Mouse (Mus musculus): Measurements from ENCODE around the gene Snrnp200.
"Not testable (repeated sequence)": the region's sequence is repeated elsewhere in the genome, so short reads cannot be mapped to it uniquely, and the experiment has no call there.

The Snrnp200 gene

GRCm38 (mm10) chr2:127252787-127253186 is 44.6 kb downstream of the Snrnp200 start:
- DNase-seq (ENCODE audit: low read depth, low spot score) = no peak

- DNase-seq (ENCODE audit: low read depth, low spot score) = no peak
Measured at GRCm38 (mm10) chr2:127254604-127255134, 46.5 kb downstream of the Snrnp200 start.

- DNase-seq (ENCODE audit: low read depth, low spot score) = peak; percentile 46
Measured at GRCm38 (mm10) chr2:127255294-127255693, 47.1 kb downstream of the Snrnp200 start.

GRCm38 (mm10) chr2:127259340-127259739 is 51.2 kb downstream of the Snrnp200 start:
- DNase-seq (ENCODE audit: low read depth, low spot score) = no peak

- no peak for DNase-seq (ENCODE audit: low read depth, low spot score)
Measured at GRCm38 (mm10) chr2:127262480-127262879, 54.3 kb downstream of the Snrnp200 start.

GRCm38 (mm10) chr2:127267854-127268253 is 59.7 kb downstream of the Snrnp200 start:
- peak; percentile 20 for DNase-seq (ENCODE audit: low read depth, low spot score)

GRCm38 (mm10) chr2:127269491-127270299 is 61.5 kb downstream of the Snrnp200 start, which contains the start of gene Stard7:
TSS of gene Stard7 (plus strand) at chr2:127270218.
- peak; percentile 98 for DNase-seq (ENCODE audit: low read depth, low spot score)

GRCm38 (mm10) chr2:127270300-127271041 is 62.3 kb downstream of the Snrnp200 start:
- DNase-seq (ENCODE audit: low read depth, low spot score) = peak; percentile 88

GRCm38 (mm10) chr2:127271042-127271515 is 62.9 kb downstream of the Snrnp200 start:
- no peak for DNase-seq (ENCODE audit: low read depth, low spot score)

- not testable (repeated sequence) for DNase-seq (ENCODE audit: low read depth, low spot score)
Measured at GRCm38 (mm10) chr2:127272049-127272448, 63.9 kb downstream of the Snrnp200 start.

- no peak for DNase-seq (ENCODE audit: low read depth, low spot score)
Measured at GRCm38 (mm10) chr2:127272806-127273205, 64.6 kb downstream of the Snrnp200 start.

GRCm38 (mm10) chr2:127274590-127274989 is 66.4 kb downstream of the Snrnp200 start:
- no peak for DNase-seq (ENCODE audit: low read depth, low spot score)

GRCm38 (mm10) chr2:127275551-127276320 is 67.5 kb downstream of the Snrnp200 start:
- DNase-seq (ENCODE audit: low read depth, low spot score) = no peak

GRCm38 (mm10) chr2:127278162-127278561 is 70.0 kb downstream of the Snrnp200 start:
- DNase-seq (ENCODE audit: low read depth, low spot score) = no peak

All from ZHBTc4 (cell line).